In the genomic region with DNA sequence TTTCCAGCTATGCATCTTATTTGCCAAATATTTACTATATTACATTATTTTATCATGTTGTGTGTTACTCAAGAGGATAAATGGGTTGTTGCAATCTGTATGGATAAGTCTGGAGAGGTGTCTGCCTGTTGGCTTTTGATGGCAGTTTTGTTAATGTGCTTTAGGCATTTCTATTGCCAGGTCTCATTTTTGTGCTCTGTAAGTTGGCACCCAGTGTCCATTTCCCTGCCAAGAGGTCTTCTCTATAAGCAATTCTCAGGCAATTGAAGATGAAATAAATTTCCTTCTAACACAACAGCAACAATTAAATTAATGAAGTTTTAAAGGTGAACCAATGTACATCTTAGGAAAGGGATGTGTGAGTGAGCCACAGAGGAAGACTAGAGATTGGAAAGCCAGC, we compare ENCODE assay signal across 13 mouse cellular contexts. TPM values are rescaled to one million over a fixed set of nuclear protein-coding genes. Genes with fewer than 3 reads are reported as not detected.
"Had no signal": no experiment of that assay in that cellular context is flagged by ENCODE, and none has a peak within 500 bp of the region (broad histone marks: within the 10 kb centered on the region; RNA-seq: fewer than 3 reads in every experiment).

No protein-coding gene starts in this region.

- DNase-seq: kidney, postnatal 36 days; left cerebral cortex, postnatal 4 days; lung, adult 18-20 months; right cerebral cortex, adult 18-20 months; right cerebral cortex, postnatal 25 days; thymus, postnatal 4 days had no signal

- H3K27me3 ChIP-seq: limb, embryonic 13.5 days; midbrain, embryonic 13.5 days; neural tube, embryonic 15.5 days had no signal

- H3K4me2 ChIP-seq: limb, embryonic 13.5 days; midbrain, embryonic 13.5 days; neural tube, embryonic 15.5 days had no signal

- H3K27ac ChIP-seq: limb, embryonic 13.5 days; liver, embryonic 14.5 days; midbrain, embryonic 13.5 days; neural tube, embryonic 15.5 days; stomach, postnatal 0 days had no signal

- H3K4me1 ChIP-seq: limb, embryonic 13.5 days; midbrain, embryonic 13.5 days; neural tube, embryonic 15.5 days had no signal

- H3K9me3 ChIP-seq: limb, embryonic 13.5 days; midbrain, embryonic 13.5 days; neural tube, embryonic 15.5 days had no signal

- H3K36me3 ChIP-seq: limb, embryonic 13.5 days; neural tube, embryonic 15.5 days had no signal

- H3K4me3 ChIP-seq: limb, embryonic 13.5 days; midbrain, embryonic 13.5 days; neural tube, embryonic 15.5 days had no signal

- H3K9ac ChIP-seq: limb, embryonic 13.5 days; liver, embryonic 14.5 days; midbrain, embryonic 13.5 days; neural tube, embryonic 15.5 days had no signal

- ATAC-seq: midbrain, embryonic 13.5 days had no signal

RNA-seq across cellular contexts. Expression of gene Gabrb2, which starts 11.9 kb away (rescaled TPM):
- total RNA-seq: liver, adult 2 months; megakaryocyte progenitor cell, adult 5-6 weeks had no signal
- polyA plus RNA-seq: liver, adult 2 months had no signal
